Comparison of ENCODE assay signal across 8 mouse cellular contexts in genomic region chr8:109704565-109705319, GRCm38 (mm10). TPM values are rescaled to one million over a fixed set of nuclear protein-coding genes. Genes with fewer than 3 reads are reported as not detected.
DNase-seq lines count a peak whose midpoint lies in the region; ATAC-seq and TF ChIP-seq lines count a peak whose summit lies in the region.

No protein-coding gene starts in this region.

- no peak overlapping the region for H3K9ac ChIP-seq in ES-E14 (ENCODE audit: insufficient read depth, low read depth, low read length, poor library complexity, severe bottlenecking)
- H3K9ac ChIP-seq in forebrain, embryonic 16.5 days (replicated peaks; ENCODE audit: low read depth, low read length), result peak overlapping the region; percentile 100
- H3K9ac ChIP-seq in liver, embryonic 12.5 days, result peak overlapping the region; percentile 63
- H3K9ac ChIP-seq in midbrain, postnatal 0 days (replicated peaks; ENCODE audit: low read length, poor library complexity, severe bottlenecking), result peak overlapping the region; percentile 92

- H3K4me1 ChIP-seq in ES-E14 (ENCODE audit: control insufficient read depth in 2 of 2, insufficient read depth in 2 of 2, low read length in 2 of 2, poor library complexity in 1 of 2), result peaks cover 0 to 5% of the 10 kb centered on the region in 2 experiments; a peak in 2 of 4 replicates
- peaks cover 32% of the 10 kb centered on the region for H3K4me1 ChIP-seq in forebrain, embryonic 16.5 days (replicated peaks; ENCODE audit: control insufficient read depth, insufficient read depth, low read length)
- H3K4me1 ChIP-seq in liver, embryonic 12.5 days, result peaks cover 31% of the 10 kb centered on the region
- H3K4me1 ChIP-seq in midbrain, postnatal 0 days (ENCODE audit: insufficient read depth, low read length), result no peaks in the 10 kb centered on the region

- peaks cover 2% of the 10 kb centered on the region; the same call in 1 of the 2 replicates for H3K36me3 ChIP-seq in ES-E14 (ENCODE audit: control insufficient read depth, insufficient read depth, low read length, poor library complexity, severe bottlenecking)
- peaks cover 10% of the 10 kb centered on the region; the same call in 1 of the 2 replicates for H3K36me3 ChIP-seq in forebrain, embryonic 16.5 days (ENCODE audit: control insufficient read depth, insufficient read depth)
- peaks cover 21% of the 10 kb centered on the region for H3K36me3 ChIP-seq in liver, embryonic 12.5 days
- H3K36me3 ChIP-seq in midbrain, postnatal 0 days (ENCODE audit: insufficient read depth, low read length), result peaks cover 16% of the 10 kb centered on the region

- no peak overlapping the region for H3K27ac ChIP-seq in ES-E14 (ENCODE audit: insufficient read depth, low read depth, low read length, poor library complexity, severe bottlenecking)
- H3K27ac ChIP-seq in forebrain, embryonic 16.5 days (ENCODE audit: low read length), result no peak overlapping the region
- peak overlapping the region; percentile 95 for H3K27ac ChIP-seq in liver, embryonic 12.5 days
- H3K27ac ChIP-seq in midbrain, postnatal 0 days (ENCODE audit: low read depth, low read length), result no peak overlapping the region

- in situ Hi-C loops in ES-E14 (cut with MboI; ENCODE audit: low sequenced_read_pairs in 2 of 2, unreplicated experiment in 2 of 2), result no loop called here

- intact Hi-C loops in heart, postnatal 14 days (cut with DNase I), result loop anchor here (5.0 kb wide), 1 partner anchor 73 kb away; the partner anchor contains the start of gene Ap1g1

- H3K27me3 ChIP-seq in forebrain, embryonic 16.5 days (replicated peaks; ENCODE audit: control insufficient read depth, insufficient read depth, low read length), result no peaks in the 10 kb centered on the region
- peaks cover 25% of the 10 kb centered on the region for H3K27me3 ChIP-seq in liver, embryonic 12.5 days (replicated peaks)
- 0 out of 2 replicates have a peak, but pooled peaks cover 2% of the 10 kb centered on the region for H3K27me3 ChIP-seq in midbrain, postnatal 0 days (ENCODE audit: insufficient read depth, low read length)

- no peak for TF ChIP-seq CTCF in midbrain, postnatal 0 days (IDR thresholded peaks at IDR 0.05)

- ATAC-seq in forebrain, embryonic 16.5 days, result no peak
- ATAC-seq in liver, embryonic 12.5 days, result peak; percentile 36
- no peak; the same call in 1 of the 2 replicates for ATAC-seq in midbrain, postnatal 0 days (ENCODE audit: low FRiP score)

- peak; percentile 90 for DNase-seq in heart, adult 11 months
- DNase-seq in heart, postnatal 14 days, result no peak
- DNase-seq in ES-E14 (ENCODE audit: low read depth, low spot score), result no peak
- DNase-seq in midbrain, postnatal 0 days (ENCODE audit: low spot score), result no peak
- no peak for DNase-seq in ovary, postnatal 14 days (ENCODE audit: low spot score)
- no peak for DNase-seq in right cerebral cortex, postnatal 36 days (ENCODE audit: low spot score in 2 of 2)

- peak overlapping the region; percentile 64 to 98 for H3K4me3 ChIP-seq in ES-E14 (ENCODE audit: insufficient read depth in 1 of 2, low read depth in 1 of 2, low read length in 2 of 2, poor library complexity in 1 of 2, severe bottlenecking in 1 of 2)
- peak overlapping the region; percentile 94 for H3K4me3 ChIP-seq in forebrain, embryonic 16.5 days (replicated peaks; ENCODE audit: low read length)
- peak overlapping the region; percentile 93 for H3K4me3 ChIP-seq in liver, embryonic 12.5 days
- H3K4me3 ChIP-seq in midbrain, postnatal 0 days (ENCODE audit: low read depth, low read length), result peak overlapping the region; percentile 81

- peak overlapping the region; percentile 56 for H3K4me2 ChIP-seq in forebrain, embryonic 16.5 days (ENCODE audit: low read length)
- H3K4me2 ChIP-seq in liver, embryonic 12.5 days, result peak overlapping the region; percentile 95
- H3K4me2 ChIP-seq in midbrain, postnatal 0 days (ENCODE audit: low read depth, low read length, poor library complexity, severe bottlenecking), result peak overlapping the region; percentile 78

- WGBS in forebrain, embryonic 16.5 days, result 10% methylated on average over 24 of the region's 24 CpGs
- 5% methylated on average over 24 of the region's 24 CpGs for WGBS in liver, embryonic 12.5 days (ENCODE audit: insufficient replicate concordance)
- WGBS in midbrain, postnatal 0 days, result 13% methylated on average over 24 of the region's 24 CpGs

- H3K9me3 ChIP-seq in ES-E14 (ENCODE audit: control insufficient read depth, insufficient read depth, low read depth, low read length), result no peaks in the 10 kb centered on the region
- H3K9me3 ChIP-seq in forebrain, embryonic 16.5 days (ENCODE audit: control insufficient read depth, low read length), result no peaks in the 10 kb centered on the region
- H3K9me3 ChIP-seq in liver, embryonic 12.5 days (replicated peaks), result no peaks in the 10 kb centered on the region
- H3K9me3 ChIP-seq in midbrain, postnatal 0 days (ENCODE audit: low read length), result no peaks in the 10 kb centered on the region

TF ChIP-seq in ES-E14, 5 proteins besides CTCF, POLR2A, EP300 and RAD21:
- no peak for TF ChIP-seq ZNF384 (IDR thresholded peaks at IDR 0.05; ENCODE audit: low read depth, low read length)
- no peak for TF ChIP-seq MAFK (IDR thresholded peaks at IDR 0.05; ENCODE audit: insufficient read depth, low read depth, low read length)
- TF ChIP-seq ZC3H11A (IDR thresholded peaks at IDR 0.05; ENCODE audit: borderline replicate concordance, low read depth, low read length), result no peak
- no peak for TF ChIP-seq HCFC1 (IDR thresholded peaks at IDR 0.05; ENCODE audit: borderline replicate concordance, insufficient read depth, low read length)
- TF ChIP-seq CHD2 (IDR thresholded peaks at IDR 0.05; ENCODE audit: low read depth, low read length), result no peak
TF ChIP-seq in ES-E14: peak in this region for 0.

RNA-seq across cellular contexts. Expression of gene Zfp821, which starts 0.6 kb away (rescaled TPM):
- total RNA-seq in heart, postnatal 14 days (2021), result 10 to 100 TPM in 1 of 2 experiments, 1 to 10 TPM in 1; 8.6 to 10.4 TPM
- total RNA-seq in ES-E14 (2012; rRNA removed), result 8.7 and 9.1 TPM in 2 replicates
- 85.6 and 88.3 TPM in 2 replicates for polyA plus RNA-seq in forebrain, embryonic 16.5 days (2015; fragmentation: Nextera tagmentation; extraction: Ambion mirVana)
- 9.9 and 11.4 TPM in 2 replicates for polyA plus RNA-seq in liver, embryonic 12.5 days (2016; fragmentation: Nextera tagmentation; extraction: Ambion mirVana)
- total RNA-seq in midbrain, postnatal 0 days (2014; rRNA removed), result 68.2 and 72.9 TPM in 2 replicates
- polyA plus RNA-seq in midbrain, postnatal 0 days (2015; fragmentation: Nextera tagmentation; extraction: Ambion mirVana), result 54.3 and 58.7 TPM in 2 replicates

RNA-seq across cellular contexts. Expression of gene Ist1, which starts 11.7 kb away (rescaled TPM):
- total RNA-seq in heart, postnatal 14 days (2021), result 10 to 100 TPM; 48.1 to 53.0 TPM
- total RNA-seq in ES-E14 (2012; rRNA removed), result 22.8 and 28.5 TPM in 2 replicates
- polyA plus RNA-seq in forebrain, embryonic 16.5 days (2015; fragmentation: Nextera tagmentation; extraction: Ambion mirVana), result 187 and 199 TPM in 2 replicates
- polyA plus RNA-seq in liver, embryonic 12.5 days (2016; fragmentation: Nextera tagmentation; extraction: Ambion mirVana), result 48.0 and 49.6 TPM in 2 replicates
- 96.1 and 107 TPM in 2 replicates for total RNA-seq in midbrain, postnatal 0 days (2014; rRNA removed)
- polyA plus RNA-seq in midbrain, postnatal 0 days (2015; fragmentation: Nextera tagmentation; extraction: Ambion mirVana), result 109 and 110 TPM in 2 replicates

RNA-seq across cellular contexts. Expression of gene Atxn1l, which starts 32.8 kb away (rescaled TPM):
- total RNA-seq in heart, postnatal 14 days (2021), result 10 to 100 TPM; 24.1 to 28.0 TPM
- 12.3 and 13.2 TPM in 2 replicates for total RNA-seq in ES-E14 (2012; rRNA removed)
- polyA plus RNA-seq in forebrain, embryonic 16.5 days (2015; fragmentation: Nextera tagmentation; extraction: Ambion mirVana), result 4.4 and 5.1 TPM in 2 replicates
- polyA plus RNA-seq in liver, embryonic 12.5 days (2016; fragmentation: Nextera tagmentation; extraction: Ambion mirVana), result 3.9 and 4.6 TPM in 2 replicates
- total RNA-seq in midbrain, postnatal 0 days (2014; rRNA removed), result 12.4 and 16.9 TPM in 2 replicates
- polyA plus RNA-seq in midbrain, postnatal 0 days (2015; fragmentation: Nextera tagmentation; extraction: Ambion mirVana), result 1.8 and 3.9 TPM in 2 replicates
